9 mouse cellular contexts compared by ENCODE assay signal in genomic region chr4:54947056-54947990, GRCm38 (mm10). TPM values are rescaled to one million over a fixed set of nuclear protein-coding genes. Genes with fewer than 3 reads are reported as not detected.
DNase-seq lines count a peak whose midpoint lies in the region; ATAC-seq and TF ChIP-seq lines count a peak whose summit lies in the region.
"Had no signal": no experiment of that assay in that cellular context is flagged by ENCODE, and none has a peak within 500 bp of the region (broad histone marks: within the 10 kb centered on the region; RNA-seq: fewer than 3 reads in every experiment).

No protein-coding gene starts in this region.

- peak overlapping the region; percentile 76 for H3ac ChIP-seq in myocyte (ENCODE audit: control insufficient read depth, insufficient read length)

- TF ChIP-seq POLR2A in myocyte (IDR thresholded peaks at IDR 0.05; ENCODE audit: insufficient read length, low read depth): no peak

- peak overlapping the region; percentile 98 for H3K27ac ChIP-seq in embryonic facial prominence, embryonic 12.5 days
- H3K27ac ChIP-seq in hindbrain, embryonic 10.5 days: peak overlapping the region; percentile 99
- peak overlapping the region; percentile 93 for H3K27ac ChIP-seq in limb, embryonic 11.5 days (replicated peaks; ENCODE audit: low read depth, low read length)

- H3K27me3 ChIP-seq in embryonic facial prominence, embryonic 12.5 days: no peaks in the 10 kb centered on the region
- no peaks in the 10 kb centered on the region for H3K27me3 ChIP-seq in hindbrain, embryonic 10.5 days (ENCODE audit: insufficient read depth, poor library complexity, severe bottlenecking)
- H3K27me3 ChIP-seq in limb, embryonic 11.5 days (ENCODE audit: control insufficient read depth, insufficient read depth, low read length): no peaks in the 10 kb centered on the region
- no peaks in the 10 kb centered on the region for H3K27me3 ChIP-seq in myocyte (ENCODE audit: control insufficient read depth, insufficient read depth, insufficient read length)

- H3K9me3 ChIP-seq in embryonic facial prominence, embryonic 12.5 days: no peaks in the 10 kb centered on the region
- no peaks in the 10 kb centered on the region for H3K9me3 ChIP-seq in hindbrain, embryonic 10.5 days
- no peaks in the 10 kb centered on the region for H3K9me3 ChIP-seq in limb, embryonic 11.5 days (ENCODE audit: control insufficient read depth, low read length)

- under 1% methylated on average over 31 of the region's 35 CpGs for WGBS in embryonic facial prominence, embryonic 12.5 days
- WGBS in hindbrain, embryonic 10.5 days: under 1% methylated on average over 33 of the region's 35 CpGs
- WGBS in limb, embryonic 11.5 days: under 1% methylated on average over 29 of the region's 35 CpGs

- H3K4me1 ChIP-seq in embryonic facial prominence, embryonic 12.5 days: peaks cover 13% of the 10 kb centered on the region
- H3K4me1 ChIP-seq in hindbrain, embryonic 10.5 days (replicated peaks): peaks cover 31% of the 10 kb centered on the region
- peaks cover 7% of the 10 kb centered on the region for H3K4me1 ChIP-seq in limb, embryonic 11.5 days (ENCODE audit: control insufficient read depth, insufficient read depth, low read length)

- DNase-seq in heart, adult 8-10 months (ENCODE audit: low spot score): peak; percentile 19
- DNase-seq in heart, adult 11 months: no peak
- peak; percentile 71 for DNase-seq in R1 (ENCODE audit: low read depth, low spot score)
- peak; percentile 83 for DNase-seq in hindbrain, embryonic 10.5 days (ENCODE audit: low spot score)
- DNase-seq in limb, embryonic 11.5 days (ENCODE audit: low spot score): peak; percentile 82
- DNase-seq in B cell, adult 2 months: no peak

- H3K36me3 ChIP-seq in embryonic facial prominence, embryonic 12.5 days: no peaks in the 10 kb centered on the region
- no peaks in the 10 kb centered on the region for H3K36me3 ChIP-seq in hindbrain, embryonic 10.5 days
- H3K36me3 ChIP-seq in limb, embryonic 11.5 days (ENCODE audit: control insufficient read depth, insufficient read depth, low read length): no peaks in the 10 kb centered on the region
- no peaks in the 10 kb centered on the region for H3K36me3 ChIP-seq in myocyte (ENCODE audit: control insufficient read depth, insufficient read depth)
- H3K36me3 ChIP-seq: G1E had no signal

- H3K79me2 ChIP-seq in myocyte (ENCODE audit: control insufficient read depth, insufficient read depth): peaks cover 31% of the 10 kb centered on the region

- peak overlapping the region; percentile 95 for H3K9ac ChIP-seq in embryonic facial prominence, embryonic 12.5 days
- H3K9ac ChIP-seq in limb, embryonic 11.5 days (ENCODE audit: low read length): peak overlapping the region; percentile 97

- peak; percentile 47; the same call in 1 of the 2 replicates for ATAC-seq in embryonic facial prominence, embryonic 12.5 days (ENCODE audit: insufficient number of reproducible peaks, insufficient read depth, low FRiP score, low TSS enrichment)
- peak; percentile 68 for ATAC-seq in limb, embryonic 11.5 days (ENCODE audit: insufficient number of reproducible peaks, low FRiP score, low TSS enrichment, low read depth)

- H3K4me2 ChIP-seq in embryonic facial prominence, embryonic 12.5 days (replicated peaks): peak overlapping the region; percentile 71
- H3K4me2 ChIP-seq in limb, embryonic 11.5 days (ENCODE audit: low read depth, severe bottlenecking): peak overlapping the region; percentile 76
- H3K4me2 ChIP-seq in myocyte (ENCODE audit: low read depth): peak overlapping the region; percentile 98

- H3K4me3 ChIP-seq in embryonic facial prominence, embryonic 12.5 days: peak overlapping the region; percentile 80
- peak overlapping the region; percentile 89 for H3K4me3 ChIP-seq in hindbrain, embryonic 10.5 days
- H3K4me3 ChIP-seq in limb, embryonic 11.5 days (ENCODE audit: low read depth, low read length): peak overlapping the region; percentile 57
- H3K4me3 ChIP-seq in myocyte: peak overlapping the region; percentile 96

TF ChIP-seq in myocyte, 11 proteins besides CTCF, POLR2A, EP300 and RAD21:
- TF ChIP-seq E2F4 (IDR thresholded peaks at IDR 0.05; ENCODE audit: insufficient read depth): no peak
- peak; percentile 83 for TF ChIP-seq USF1 (IDR thresholded peaks at IDR 0.05; ENCODE audit: low read depth)

RNA-seq across cellular contexts. Expression of gene Zfp462, which starts 2.5 kb away (rescaled TPM):
- 1 to 10 TPM; 4.4 to 7.8 (median 6.4) TPM for total RNA-seq in heart, adult 8-10 months (2022)
- polyA plus RNA-seq in embryonic facial prominence, embryonic 12.5 days (2016; fragmentation: Nextera tagmentation; extraction: Ambion mirVana): 10.4 and 12.2 TPM in 2 replicates
- 12.8 and 14.2 TPM in 2 replicates for polyA plus RNA-seq in hindbrain, embryonic 10.5 days (2016; fragmentation: Nextera tagmentation; extraction: Ambion mirVana)
- polyA plus RNA-seq in limb, embryonic 11.5 days (2014; fragmentation: Nextera tagmentation; extraction: Ambion mirVana): 9.5 and 11.4 TPM in 2 replicates
- polyA plus RNA-seq in myocyte (2012; fragmentation: generic; extraction: Trizol): 3.1 TPM
- polyA plus RNA-seq: G1E had no signal

Comparison
In these comparisons a context has a peak if more than half of its experiments do, and no peak if none do; other contexts are left out.
1. DNase-seq: peak in heart, adult 8-10 months (single experiment), R1 (single experiment), hindbrain, embryonic 10.5 days (single experiment) and limb, embryonic 11.5 days (single experiment); none in heart, adult 11 months (single experiment) and B cell, adult 2 months (0 of 2).
2. Peak in every context shown above with its lines, with median percentiles within 50 percentile points of each other: H3K27ac ChIP-seq, H3K4me2 ChIP-seq and H3K4me3 ChIP-seq.